Mouse (Mus musculus) megakaryocyte, embryonic 14.5 days (primary cell): ENCODE results near the gene Oas1h. TPM values are rescaled to one million over a fixed set of nuclear protein-coding genes. Genes with fewer than 3 reads are reported as not detected.
"Not testable (repeated sequence)": the region's sequence is repeated elsewhere in the genome, so short reads cannot be mapped to it uniquely, and the experiment has no call there.

Experiments
- H3K27me3 ChIP-seq: replicated peaks from 2 replicates; pipeline ENCODE3; 2012; ENCODE audit warnings: inconsistent platforms
- H3K36me3 ChIP-seq: replicated peaks from 2 replicates; pipeline ENCODE3; 2012; ENCODE audit warnings: low read length, inconsistent platforms, mixed read lengths
- H3K4me1 ChIP-seq: 2 replicates; pipeline ENCODE4 v1.6.1; 2012; ENCODE audit warnings: inconsistent platforms
- H3K4me3 ChIP-seq: replicated peaks from 2 replicates; pipeline ENCODE3; 2012; ENCODE audit warnings: moderate library complexity, mild to moderate bottlenecking, inconsistent platforms
- H3K9me3 ChIP-seq: 2 replicates; pipeline ENCODE4 v1.6.1; 2012; ENCODE audit warnings: inconsistent platforms
- FLI1 ChIP-seq: IDR thresholded peaks from 2 replicates; pipeline ENCODE4 v1.6.1; 2012; ENCODE audit warnings: low read length, inconsistent platforms, mixed read lengths
- GATA1 ChIP-seq: IDR thresholded peaks from 3 replicates; pipeline ENCODE4 v1.6.1; 2012; ENCODE audit warnings: mixed read lengths, low read length, inconsistent platforms, borderline replicate concordance
- polyA plus RNA-seq: library from polyadenylated mRNA; stranded (reverse); fragments of >175 nt; gene quantifications from 2 replicates; pipeline ENCODE4 v1.2.3, GENCODE M21; 2012; ENCODE audit warnings: low replicate concordance; ENCODE audit not compliant: insufficient read depth

The Oas1h gene
- polyA plus RNA-seq, 1 experiment: not detected

DNA sequence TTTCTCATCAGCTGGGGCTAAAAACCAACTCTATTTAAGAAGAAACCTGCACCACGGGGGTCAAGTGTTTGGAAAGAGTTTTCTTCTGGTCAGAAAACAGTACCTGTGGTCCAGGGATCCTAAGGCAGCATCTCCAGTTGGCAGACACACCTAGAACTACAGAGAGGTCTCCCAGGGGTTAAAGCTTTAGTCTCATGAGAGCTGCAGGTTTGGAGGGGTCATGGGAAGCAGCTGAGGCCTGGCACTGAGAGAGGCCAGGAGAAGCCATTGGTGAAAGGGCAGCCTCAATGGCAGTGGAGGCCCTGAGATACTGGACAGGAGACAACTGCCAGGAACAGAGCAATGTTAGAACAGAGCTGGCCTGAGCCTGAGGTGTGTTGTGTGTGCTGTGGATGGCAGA, 39.4 kb downstream of the Oas1h start:
- no peak for TF ChIP-seq GATA1
- TF ChIP-seq FLI1: no peak
- Histone ChIP-seq H3K4me1 (no peaks in the 10 kb centered on the region), H3K27me3 (no peaks in the 10 kb centered on the region), H3K36me3 (peaks cover 32% of the 10 kb centered on the region), H3K9me3 (no peaks in the 10 kb centered on the region), H3K4me3 (no peak overlapping the region)

DNA sequence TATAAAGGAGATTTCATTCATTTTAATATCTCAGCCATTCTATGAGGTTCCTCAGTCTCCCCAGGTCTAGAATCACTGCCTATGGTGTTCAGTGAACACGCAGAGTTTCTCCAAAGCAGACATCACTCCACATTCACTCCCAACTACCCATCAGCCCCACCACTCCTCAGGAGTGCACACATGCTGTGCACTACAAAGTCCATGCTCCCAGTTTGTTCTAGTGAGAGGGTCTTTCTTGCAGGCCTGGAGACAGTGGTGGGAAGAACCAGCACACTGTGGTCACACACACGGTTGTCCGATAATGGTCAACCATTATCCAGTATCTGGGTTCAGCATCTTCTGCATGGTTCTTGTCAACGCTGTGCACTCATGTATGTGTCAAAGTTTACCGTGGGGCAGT, 40.8 kb downstream of the Oas1h start:
- Histone ChIP-seq H3K36me3 (peaks cover 32% of the 10 kb centered on the region), H3K4me1 (peaks cover 5% of the 10 kb centered on the region; the same call in 1 of the 2 replicates), H3K9me3 (no peaks in the 10 kb centered on the region), H3K4me3 (no peak overlapping the region), H3K27me3 (no peaks in the 10 kb centered on the region)
- TF ChIP-seq FLI1 (no peak), GATA1 (no peak)

DNA sequence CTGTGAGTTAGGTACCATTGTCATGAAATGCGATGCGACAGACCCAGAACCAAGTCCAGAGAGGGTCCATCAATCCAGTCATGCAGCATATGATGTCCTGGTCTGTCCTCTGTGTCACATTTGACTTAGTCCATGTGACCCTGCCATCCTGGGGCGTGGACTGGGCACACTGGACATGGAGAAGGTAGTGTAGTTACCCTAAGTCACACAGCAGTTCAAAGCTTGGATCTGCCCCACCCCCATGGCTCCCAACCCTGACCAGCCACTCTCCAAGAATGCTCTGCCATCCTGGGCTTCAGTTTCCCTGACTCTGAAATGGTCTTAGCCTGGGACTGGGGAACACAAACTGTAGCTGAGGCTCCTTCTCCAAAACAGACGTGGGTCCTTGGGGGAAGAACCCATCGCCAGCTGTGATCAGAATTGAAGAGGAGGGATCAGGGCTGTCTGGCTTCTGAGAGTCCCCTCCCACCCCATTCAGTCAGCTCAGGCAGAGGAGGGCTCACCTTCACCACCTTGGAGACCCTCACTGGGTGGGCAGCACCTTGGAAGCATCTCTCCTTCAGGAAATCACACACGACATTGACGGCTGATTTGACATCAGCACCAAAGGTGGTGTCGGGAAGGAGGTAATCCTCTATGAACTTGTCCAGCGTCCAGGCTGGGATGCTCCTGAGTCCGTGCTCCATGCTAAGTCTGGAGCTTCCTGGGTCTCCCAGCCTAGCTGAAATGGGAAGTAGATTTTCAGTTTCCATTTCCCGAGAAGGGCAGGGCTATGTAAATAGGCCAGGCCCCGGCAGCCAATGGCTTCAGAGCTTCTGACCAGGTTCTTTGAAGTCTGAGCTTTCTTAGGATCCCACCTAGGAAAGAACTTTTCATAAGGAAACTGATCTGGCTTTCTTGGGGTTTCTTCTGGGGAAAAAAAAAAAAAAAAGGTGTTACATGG, 45.8 kb downstream of the Oas1h start, which contains the start of gene Oas1a:
Gene Oas1a, minus strand, starts transcription at position 731 of the 943 bp plus-strand sequence.
- H3K4me1 ChIP-seq, H3K36me3 ChIP-seq, H3K27me3 ChIP-seq, H3K9me3 ChIP-seq: not testable (repeated sequence)
- H3K4me3 ChIP-seq: peak within 1 kb of the TSS; percentile 88

DNA sequence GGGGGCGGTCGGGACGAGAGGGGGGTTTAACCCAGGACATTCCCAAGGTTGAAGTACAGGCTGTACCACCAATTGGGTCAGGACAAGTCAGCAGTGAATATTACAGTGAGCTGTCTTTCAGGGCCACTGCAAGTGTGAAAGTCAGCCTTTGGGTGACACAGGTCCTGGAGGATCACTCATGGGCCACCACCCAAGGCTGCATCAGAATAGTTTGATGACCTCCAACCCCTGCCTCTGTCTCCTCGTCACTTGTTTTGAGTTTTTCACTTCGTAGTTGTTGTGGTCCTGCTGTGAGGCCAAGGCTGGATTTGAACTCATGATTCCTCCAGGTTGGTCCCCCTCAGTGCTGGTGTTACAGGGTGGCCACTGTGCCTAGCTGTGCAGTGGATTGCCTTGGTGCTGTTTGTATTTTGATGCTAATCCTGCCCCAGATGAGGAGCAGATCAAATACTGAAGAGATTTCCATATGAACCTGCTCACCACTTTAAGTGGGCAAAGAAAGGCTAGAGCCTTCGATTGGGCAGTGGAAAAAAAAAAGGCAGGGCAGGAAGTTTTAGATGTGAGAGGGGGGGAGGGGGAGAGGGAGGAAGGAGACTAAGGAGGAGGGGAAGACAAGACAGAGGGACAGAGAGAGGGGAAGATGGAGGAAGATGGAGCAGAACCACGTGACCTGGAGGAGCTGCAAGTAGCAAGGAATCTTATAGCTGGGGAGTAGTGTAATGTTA, 47.1 kb downstream of the Oas1h start:
- Histone ChIP-seq H3K27me3 (peaks cover 2% of the 10 kb centered on the region), H3K36me3 (no peaks in the 10 kb centered on the region), H3K4me1 (peaks cover 9% of the 10 kb centered on the region; the same call in 1 of the 2 replicates), H3K4me3 (no peak overlapping the region), H3K9me3 (0 out of 2 replicates have a peak, but pooled peaks cover 3% of the 10 kb centered on the region)
- TF ChIP-seq GATA1 (no peak), FLI1 (no peak)

DNA sequence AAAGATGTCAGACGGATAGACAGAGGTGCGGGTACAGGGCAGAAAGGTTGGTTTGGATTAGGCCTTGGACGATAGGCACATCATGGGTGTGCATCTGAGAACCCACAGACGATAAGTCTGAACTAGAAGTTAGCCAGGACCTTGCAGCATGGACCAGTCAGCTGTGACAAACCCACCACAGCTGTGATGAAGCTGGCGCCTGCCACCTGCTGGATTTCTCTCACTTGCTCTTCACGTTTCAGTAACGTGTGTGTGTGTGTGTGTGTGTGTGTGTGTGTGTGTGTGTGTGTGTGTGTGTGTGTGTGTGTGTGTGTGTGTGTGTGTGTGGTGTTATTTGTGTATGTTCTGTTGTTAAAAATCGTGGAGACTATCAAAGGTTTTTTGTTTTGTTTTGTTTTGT, 53.0 kb downstream of the Oas1h start, which contains the start of gene Oas1d:
Gene Oas1d, plus strand, starts transcription at position 333 of the 400 bp plus-strand sequence.
- not testable (repeated sequence) for H3K9me3 ChIP-seq, H3K4me1 ChIP-seq, H3K36me3 ChIP-seq, H3K4me3 ChIP-seq
- H3K27me3 ChIP-seq: peaks cover 13% of the 10 kb centered on the region

DNA sequence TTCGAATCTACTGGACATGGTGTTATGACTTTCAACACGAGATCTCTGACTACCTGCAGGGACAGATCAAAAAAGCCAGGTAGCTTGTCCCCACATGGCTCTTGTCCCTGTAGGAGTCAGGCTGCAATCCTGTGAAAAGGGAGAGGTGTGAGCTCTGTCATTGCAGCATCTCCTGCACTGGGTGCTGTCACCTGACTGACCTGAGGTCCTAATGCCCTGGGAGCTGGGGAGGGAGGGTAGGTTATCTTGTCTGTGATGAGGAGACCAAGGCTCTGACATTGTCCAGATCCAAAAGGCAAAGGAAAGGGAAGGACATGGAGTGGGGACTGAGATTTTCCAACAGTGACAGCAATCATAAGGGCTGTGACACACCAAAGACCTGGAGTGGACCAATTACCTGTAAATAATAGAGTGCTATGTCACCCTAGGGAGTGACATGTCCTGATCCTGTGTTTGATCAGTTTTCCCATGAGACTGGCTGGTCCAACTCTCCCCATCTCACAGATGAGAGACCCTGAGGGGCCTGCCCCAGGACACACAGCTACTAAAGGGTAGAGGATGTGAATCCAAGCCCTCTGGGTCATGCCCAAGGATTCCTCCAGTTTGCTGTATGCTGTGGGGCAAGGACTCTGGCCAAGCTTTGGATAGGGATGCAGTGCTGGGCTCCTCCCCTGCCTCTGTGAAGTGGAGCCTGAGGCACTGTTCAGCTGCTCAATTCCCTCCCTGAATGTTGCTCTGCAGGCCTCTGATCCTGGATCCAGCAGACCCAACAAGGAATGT, 58.1 kb downstream of the Oas1h start:
- peaks cover 29% of the 10 kb centered on the region for H3K27me3 ChIP-seq
- H3K4me3 ChIP-seq, H3K4me1 ChIP-seq, H3K9me3 ChIP-seq, H3K36me3 ChIP-seq: not testable (repeated sequence)

DNA sequence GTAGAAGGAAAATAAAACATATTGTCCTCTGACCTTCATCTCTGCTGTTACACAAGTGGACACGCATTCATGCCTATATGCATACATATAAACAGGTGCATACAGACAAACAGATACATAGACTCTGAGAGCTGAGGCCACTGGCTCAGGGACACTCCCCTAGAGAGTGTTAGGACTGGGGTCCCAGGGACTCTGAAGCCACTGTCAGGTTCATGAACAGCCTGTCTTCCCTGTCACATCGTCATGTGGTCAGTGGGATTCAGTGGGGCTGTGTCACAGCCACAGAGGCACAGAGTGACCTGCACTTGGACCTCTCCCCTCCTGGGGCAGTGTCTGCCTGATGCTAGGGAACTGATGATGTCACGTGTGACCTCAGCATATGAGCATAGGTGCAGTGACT, 59.1 kb downstream of the Oas1h start:
- no peaks in the 10 kb centered on the region for H3K36me3 ChIP-seq
- 0 out of 2 replicates have a peak, but pooled peaks cover 3% of the 10 kb centered on the region for H3K9me3 ChIP-seq
- no peaks in the 10 kb centered on the region for H3K4me1 ChIP-seq
- H3K4me3 ChIP-seq: no peak overlapping the region
- TF ChIP-seq FLI1 (no peak), GATA1 (no peak)
- peaks cover 26% of the 10 kb centered on the region for H3K27me3 ChIP-seq

Other genes with a start within 250 kb of the Oas1h start
- 30.9 and 35.5 TPM in 2 replicates for gene Rita1, start 248.8 kb upstream of the Oas1h start, polyA plus RNA-seq
- gene Ddx54, start 248.7 kb upstream of the Oas1h start, polyA plus RNA-seq: 23.6 and 74.7 TPM in 2 replicates
- not detected in 2 replicates for gene Cfap73, start 227.2 kb upstream of the Oas1h start, polyA plus RNA-seq
- 13.3 and 20.9 TPM in 2 replicates for gene Rasal1, start 212.6 kb upstream of the Oas1h start, polyA plus RNA-seq
- gene Dtx1, start 149.5 kb upstream of the Oas1h start, polyA plus RNA-seq: not detected in 2 replicates
- 1.00 TPM in 1 of 2 replicates, not detected in the other for gene Oas2, start 111.6 kb upstream of the Oas1h start, polyA plus RNA-seq
- 3.4 and 4.7 TPM in 2 replicates for gene Oas3, start 83.8 kb upstream of the Oas1h start, polyA plus RNA-seq
- gene Oas1e, start 65.9 kb upstream of the Oas1h start, polyA plus RNA-seq: not detected in 2 replicates
- gene Oas1c, start 48.9 kb upstream of the Oas1h start, polyA plus RNA-seq: not detected in 2 replicates
- not detected in 2 replicates for gene Oas1f, start 14.1 kb upstream of the Oas1h start, polyA plus RNA-seq
- 3.5 and 12.6 TPM in 2 replicates for gene Oas1g, start 26.2 kb downstream of the Oas1h start, polyA plus RNA-seq
- 2.4 and 21.3 TPM in 2 replicates for gene Oas1a, start 46.1 kb downstream of the Oas1h start, polyA plus RNA-seq
- not detected in 2 replicates for gene Oas1d, start 53.1 kb downstream of the Oas1h start, polyA plus RNA-seq
- gene Rph3a, start 148.7 kb downstream of the Oas1h start, polyA plus RNA-seq: not detected in 2 replicates